Mouse (Mus musculus): Measurements from ENCODE around the gene Zc3h10. TPM values are rescaled to one million over a fixed set of nuclear protein-coding genes. Genes with fewer than 3 reads are reported as not detected.

Gene Zc3h10
- 4.9 and 5.7 TPM in 2 replicates for polyA plus RNA-seq (2015; fragmentation: Nextera tagmentation; extraction: Ambion mirVana)

DNA sequence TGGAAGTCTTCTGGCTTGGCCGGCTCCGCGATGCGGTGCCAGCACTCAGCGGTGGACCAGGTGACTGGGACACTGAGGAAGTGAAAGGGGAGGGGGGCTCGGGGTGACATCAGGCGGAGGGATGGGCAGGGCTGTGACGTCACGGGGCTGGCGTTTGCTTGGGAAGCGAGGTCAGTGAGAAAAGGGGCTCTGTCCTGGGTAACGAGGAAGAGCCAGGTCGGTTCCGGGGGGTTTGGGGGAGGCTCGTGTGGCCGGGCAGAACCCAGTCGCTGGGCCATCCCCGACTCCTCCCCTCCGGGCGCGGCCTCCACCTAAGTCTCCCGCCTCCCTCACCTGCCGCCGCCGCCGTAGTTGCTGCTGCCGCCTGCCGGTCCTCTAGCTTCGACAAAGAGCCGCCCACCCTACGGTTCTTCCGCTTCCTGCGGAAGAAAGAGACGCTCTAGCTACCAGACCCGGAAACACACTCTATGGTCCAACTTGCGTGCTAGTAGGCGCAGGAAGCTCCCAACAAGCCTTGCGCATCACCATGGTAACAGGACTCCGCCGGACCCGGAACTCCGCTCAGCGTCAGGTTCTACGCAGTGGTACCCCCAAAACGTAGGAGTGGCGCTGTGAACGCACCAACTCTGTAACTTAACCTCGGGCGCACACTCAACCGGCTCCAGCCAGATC lies at the start of gene Zc3h10:
Gene Zc3h10, minus strand, starts transcription at position 414 of the 672 bp plus-strand sequence.
- WGBS (ENCODE audit: insufficient replicate concordance) = under 1% methylated on average over 50 of the region's 50 CpGs
- Histone ChIP-seq H3K4me2 (ENCODE audit: low read depth, low read length) (peak within 1 kb of the TSS; percentile 86), H3K9me3 (replicated peaks; ENCODE audit: control insufficient read depth, low read length) (no peaks in the 10 kb centered on the region), H3K4me3 (ENCODE audit: low read depth, low read length) (peak within 1 kb of the TSS; percentile 75), H3K9ac (ENCODE audit: low read depth, low read length) (peak within 1 kb of the TSS; percentile 81), H3K4me1 (ENCODE audit: control insufficient read depth, low read depth, low read length) (peaks cover 12% of the 10 kb centered on the region), H3K36me3 (ENCODE audit: control insufficient read depth, insufficient read depth) (peaks cover 22% of the 10 kb centered on the region), H3K27me3 (ENCODE audit: control insufficient read depth, insufficient read depth, low read depth, low read length) (no peaks in the 10 kb centered on the region), H3K27ac (ENCODE audit: low read length) (peak within 1 kb of the TSS; percentile 83)
- ATAC-seq (ENCODE audit: low read depth) = peak; percentile 87

DNA sequence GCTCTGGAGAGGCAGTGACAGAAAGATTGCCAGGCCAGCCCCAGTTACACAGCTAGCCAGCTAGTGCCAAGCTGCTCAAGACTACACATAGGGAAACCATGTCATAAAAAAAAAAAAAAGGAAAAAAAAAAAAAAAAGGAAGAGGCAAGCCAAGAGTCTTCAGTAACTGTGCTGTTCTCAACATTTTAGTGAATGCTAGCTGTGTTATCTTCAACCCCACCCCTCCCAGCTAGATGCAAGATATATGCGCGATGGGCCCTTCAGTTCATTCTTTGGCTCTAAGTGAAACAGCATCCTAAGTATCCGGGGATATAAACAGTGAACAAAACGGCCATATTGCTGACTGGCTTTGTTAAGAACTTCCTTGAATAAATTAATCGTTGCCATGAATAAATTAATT lies 45.2 kb upstream of the Zc3h10 start:
- Histone ChIP-seq H3K27me3 (ENCODE audit: control insufficient read depth, insufficient read depth, low read depth, low read length) (peaks cover 34% of the 10 kb centered on the region), H3K4me3 (ENCODE audit: low read depth, low read length) (no peak overlapping the region), H3K9me3 (replicated peaks; ENCODE audit: control insufficient read depth, low read length) (no peaks in the 10 kb centered on the region), H3K36me3 (ENCODE audit: control insufficient read depth, insufficient read depth) (no peaks in the 10 kb centered on the region), H3K4me1 (ENCODE audit: control insufficient read depth, low read depth, low read length) (peaks cover 11% of the 10 kb centered on the region), H3K4me2 (ENCODE audit: low read depth, low read length) (no peak overlapping the region), H3K27ac (ENCODE audit: low read length) (no peak overlapping the region), H3K9ac (ENCODE audit: low read depth, low read length) (no peak overlapping the region)
- no peak for ATAC-seq (ENCODE audit: low read depth)
- WGBS (ENCODE audit: insufficient replicate concordance) = 48% methylated on average over 5 of the region's 5 CpGs

DNA sequence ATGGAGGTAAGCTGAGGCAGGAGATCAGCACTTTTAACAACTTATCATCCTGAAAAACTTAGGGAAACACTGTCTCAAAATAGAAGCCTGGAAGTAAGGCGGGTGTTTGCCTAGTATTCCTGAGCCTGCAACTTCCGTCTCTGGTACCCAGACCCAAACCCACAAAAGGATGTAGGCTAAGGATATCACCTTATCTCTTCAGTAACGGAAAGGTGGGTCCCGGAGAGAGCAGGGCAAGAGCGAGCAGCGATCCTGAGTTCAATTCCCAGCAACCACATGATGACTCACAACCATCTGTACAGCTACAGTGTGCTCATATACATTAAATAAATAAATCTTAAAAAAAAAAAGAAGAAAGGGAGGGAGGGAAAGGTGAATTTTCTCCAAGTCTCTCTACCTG lies 43.9 kb upstream of the Zc3h10 start:
- Histone ChIP-seq H3K4me3 (ENCODE audit: low read depth, low read length) (no peak overlapping the region), H3K27me3 (ENCODE audit: control insufficient read depth, insufficient read depth, low read depth, low read length) (peaks cover 47% of the 10 kb centered on the region), H3K36me3 (ENCODE audit: control insufficient read depth, insufficient read depth) (no peaks in the 10 kb centered on the region)

DNA sequence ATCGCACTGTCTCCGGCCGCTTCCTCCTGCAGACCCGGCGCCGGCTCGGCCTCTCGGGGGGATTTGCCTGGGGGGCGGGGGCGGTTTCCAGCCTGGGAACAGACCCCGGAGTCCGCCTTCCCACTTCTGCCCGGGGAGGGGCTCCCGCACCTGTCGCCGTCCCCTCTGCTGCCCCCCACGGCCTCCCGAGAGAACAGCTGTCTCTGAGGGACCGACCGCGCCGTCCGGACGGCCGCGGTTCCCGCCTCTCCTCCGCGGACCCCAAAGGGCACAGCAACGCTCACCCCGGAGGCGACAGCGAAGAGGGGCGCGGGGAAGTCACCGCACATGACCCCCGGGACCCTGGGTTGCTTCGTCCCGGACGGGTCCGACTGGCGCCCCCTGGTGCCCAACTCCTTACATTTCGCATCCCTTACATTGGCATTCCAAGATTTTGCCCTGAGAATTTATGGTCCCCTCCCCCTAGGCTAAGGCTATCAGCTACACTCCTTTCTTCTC lies 42.7 kb upstream of the Zc3h10 start:
- Histone ChIP-seq H3K27me3 (ENCODE audit: control insufficient read depth, insufficient read depth, low read depth, low read length) (peaks cover 54% of the 10 kb centered on the region), H3K9me3 (replicated peaks; ENCODE audit: control insufficient read depth, low read length) (no peaks in the 10 kb centered on the region), H3K4me3 (ENCODE audit: low read depth, low read length) (peak overlapping the region; percentile 60), H3K4me1 (ENCODE audit: control insufficient read depth, low read depth, low read length) (peaks cover 16% of the 10 kb centered on the region), H3K4me2 (ENCODE audit: low read depth, low read length) (peak overlapping the region; percentile 73), H3K9ac (ENCODE audit: low read depth, low read length) (peak overlapping the region; percentile 47; the same call in 1 of the 2 replicates), H3K27ac (ENCODE audit: low read length) (no peak overlapping the region), H3K36me3 (ENCODE audit: control insufficient read depth, insufficient read depth) (no peaks in the 10 kb centered on the region)
- peak; percentile 11; the same call in 1 of the 2 replicates for ATAC-seq (ENCODE audit: low read depth)
- WGBS (ENCODE audit: insufficient replicate concordance) = under 1% methylated on average over 41 of the region's 43 CpGs

More for the DNA sequence above, 43.9 kb upstream of the Zc3h10 start:
- Histone ChIP-seq H3K9ac (ENCODE audit: low read depth, low read length) (no peak overlapping the region), H3K4me1 (ENCODE audit: control insufficient read depth, low read depth, low read length) (peaks cover 16% of the 10 kb centered on the region), H3K9me3 (replicated peaks; ENCODE audit: control insufficient read depth, low read length) (no peaks in the 10 kb centered on the region), H3K27ac (ENCODE audit: low read length) (no peak overlapping the region), H3K4me2 (ENCODE audit: low read depth, low read length) (no peak overlapping the region)
- no peak for ATAC-seq (ENCODE audit: low read depth)
- 38% methylated on average over 6 of the region's 6 CpGs for WGBS (ENCODE audit: insufficient replicate concordance)

DNA sequence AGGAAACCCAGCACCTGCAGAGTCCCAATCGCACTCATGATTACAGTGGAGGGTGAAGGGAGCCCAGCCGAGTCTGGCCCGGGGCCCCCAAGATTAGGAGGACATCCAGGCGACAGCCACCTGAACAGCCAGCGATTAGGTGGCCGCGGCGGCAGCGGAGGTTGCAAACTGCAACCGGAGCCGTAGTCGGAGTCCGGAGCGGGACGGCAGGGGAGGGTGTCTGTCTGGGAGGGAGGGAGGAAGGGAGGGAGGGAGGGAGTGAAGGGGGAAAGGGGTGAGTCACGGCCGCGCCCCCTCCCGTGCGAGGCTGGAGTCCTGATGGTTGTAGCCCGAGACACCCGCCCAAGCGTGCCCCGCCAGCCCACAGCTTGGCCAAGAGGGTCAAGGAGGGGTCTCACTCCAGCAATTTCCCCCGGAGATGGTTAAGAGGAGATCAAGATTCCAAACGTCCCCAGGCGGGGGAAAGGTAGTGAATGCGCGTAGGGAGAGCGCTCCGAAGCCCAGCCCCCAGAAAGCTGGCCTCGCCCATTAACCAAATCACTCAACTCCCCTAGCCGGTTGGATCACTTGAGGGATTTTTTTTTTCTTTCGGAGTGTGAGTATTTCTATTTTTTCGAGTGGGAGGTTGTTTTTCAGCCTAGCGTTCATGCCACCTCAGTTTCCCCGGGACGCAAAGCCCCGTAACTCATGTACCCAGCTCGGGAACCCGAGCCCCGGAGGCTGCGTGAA lies 42.1 kb upstream of the Zc3h10 start, which contains the start of gene Erbb3:
Gene Erbb3, minus strand, starts transcription at position 189 of the 729 bp plus-strand sequence.
- WGBS (ENCODE audit: insufficient replicate concordance) = under 1% methylated on average over 43 of the region's 43 CpGs
- Histone ChIP-seq H3K9me3 (replicated peaks; ENCODE audit: control insufficient read depth, low read length) (no peaks in the 10 kb centered on the region), H3K36me3 (ENCODE audit: control insufficient read depth, insufficient read depth) (no peaks in the 10 kb centered on the region), H3K4me3 (ENCODE audit: low read depth, low read length) (peak within 1 kb of the TSS; percentile 60), H3K27me3 (ENCODE audit: control insufficient read depth, insufficient read depth, low read depth, low read length) (peaks cover 58% of the 10 kb centered on the region), H3K4me2 (ENCODE audit: low read depth, low read length) (peak within 1 kb of the TSS; percentile 73), H3K27ac (ENCODE audit: low read length) (peak within 1 kb of the TSS; percentile 67), H3K9ac (ENCODE audit: low read depth, low read length) (peak within 1 kb of the TSS; percentile 50), H3K4me1 (ENCODE audit: control insufficient read depth, low read depth, low read length) (peaks cover 16% of the 10 kb centered on the region)
- peak; percentile 64 for ATAC-seq (ENCODE audit: low read depth)

DNA sequence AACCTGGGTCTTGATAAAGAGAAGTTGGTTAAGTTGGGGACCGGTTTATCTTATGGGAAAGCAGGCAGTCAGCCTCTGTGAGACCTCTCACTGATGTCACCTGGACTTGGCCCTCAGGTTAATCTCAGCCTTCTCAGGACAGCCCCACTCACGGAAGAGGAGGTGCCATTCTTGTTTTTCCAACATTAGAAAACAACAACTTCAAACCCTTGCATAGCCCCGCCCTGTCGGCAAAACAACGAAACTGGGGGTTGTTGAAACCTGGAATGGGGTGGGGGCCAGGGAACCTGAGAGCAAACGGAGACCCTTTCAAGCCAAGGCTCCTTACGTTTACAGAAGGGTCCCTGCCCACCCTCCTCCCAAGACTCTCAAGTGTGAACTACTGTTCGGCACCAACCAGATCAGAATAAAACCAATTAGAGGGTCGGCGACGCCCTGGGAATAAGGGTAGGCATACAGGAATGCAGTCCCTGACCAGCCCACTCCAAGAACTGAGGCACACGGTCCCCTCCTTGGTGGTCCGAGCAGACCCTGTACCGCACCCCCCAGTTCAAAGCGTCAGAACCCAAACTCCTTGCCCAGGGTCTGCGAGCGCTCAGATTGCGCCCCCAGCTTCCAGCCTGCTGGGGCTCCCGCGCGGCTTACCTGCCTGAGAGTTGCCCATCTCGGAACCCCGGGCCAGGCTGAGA lies 41.3 kb upstream of the Zc3h10 start:
- H3K9me3 ChIP-seq (replicated peaks; ENCODE audit: control insufficient read depth, low read length) = no peaks in the 10 kb centered on the region
- H3K4me1 ChIP-seq (ENCODE audit: control insufficient read depth, low read depth, low read length) = peaks cover 16% of the 10 kb centered on the region
- H3K36me3 ChIP-seq (ENCODE audit: control insufficient read depth, insufficient read depth) = no peaks in the 10 kb centered on the region
- H3K27me3 ChIP-seq (ENCODE audit: control insufficient read depth, insufficient read depth, low read depth, low read length) = peaks cover 60% of the 10 kb centered on the region
- WGBS (ENCODE audit: insufficient replicate concordance) = 4% methylated on average over 23 of the region's 23 CpGs
- no peak; the same call in 1 of the 2 replicates for ATAC-seq (ENCODE audit: low read depth)
- peak overlapping the region; percentile 60 for H3K4me3 ChIP-seq (ENCODE audit: low read depth, low read length)
- H3K4me2 ChIP-seq (ENCODE audit: low read depth, low read length) = peak overlapping the region; percentile 73
- H3K9ac ChIP-seq (ENCODE audit: low read depth, low read length) = peak overlapping the region; percentile 50
- peak overlapping the region; percentile 67 for H3K27ac ChIP-seq (ENCODE audit: low read length)

DNA sequence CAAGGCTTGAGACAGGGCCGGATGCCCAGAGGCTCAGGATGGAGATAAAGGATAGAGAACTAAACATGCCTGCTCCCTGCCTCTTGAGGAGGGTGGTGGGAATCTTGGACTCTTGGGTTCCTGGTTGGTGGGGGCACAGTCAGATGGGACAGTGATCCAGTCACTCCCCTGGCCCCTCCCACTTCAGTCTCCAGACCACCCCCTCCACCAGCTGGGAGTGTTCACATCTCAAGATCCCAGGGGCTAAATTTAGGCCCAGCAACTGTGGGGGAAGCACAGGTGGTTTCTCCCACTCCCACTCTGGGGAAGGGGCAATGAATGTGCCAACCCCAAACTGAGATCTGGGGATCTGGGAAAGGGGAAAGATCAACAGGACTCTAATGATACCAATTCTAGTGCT lies 40.6 kb upstream of the Zc3h10 start:
- Histone ChIP-seq H3K36me3 (ENCODE audit: control insufficient read depth, insufficient read depth) (no peaks in the 10 kb centered on the region), H3K4me3 (ENCODE audit: low read depth, low read length) (peak overlapping the region; percentile 60), H3K27me3 (ENCODE audit: control insufficient read depth, insufficient read depth, low read depth, low read length) (peaks cover 61% of the 10 kb centered on the region), H3K27ac (ENCODE audit: low read length) (peak overlapping the region; percentile 67), H3K9ac (ENCODE audit: low read depth, low read length) (no peak overlapping the region), H3K9me3 (replicated peaks; ENCODE audit: control insufficient read depth, low read length) (no peaks in the 10 kb centered on the region), H3K4me1 (ENCODE audit: control insufficient read depth, low read depth, low read length) (peaks cover 16% of the 10 kb centered on the region), H3K4me2 (ENCODE audit: low read depth, low read length) (peak overlapping the region; percentile 73)
- WGBS (ENCODE audit: insufficient replicate concordance) = 40% methylated on average over 1 of the region's 1 CpGs
- no peak for ATAC-seq (ENCODE audit: low read depth)

DNA sequence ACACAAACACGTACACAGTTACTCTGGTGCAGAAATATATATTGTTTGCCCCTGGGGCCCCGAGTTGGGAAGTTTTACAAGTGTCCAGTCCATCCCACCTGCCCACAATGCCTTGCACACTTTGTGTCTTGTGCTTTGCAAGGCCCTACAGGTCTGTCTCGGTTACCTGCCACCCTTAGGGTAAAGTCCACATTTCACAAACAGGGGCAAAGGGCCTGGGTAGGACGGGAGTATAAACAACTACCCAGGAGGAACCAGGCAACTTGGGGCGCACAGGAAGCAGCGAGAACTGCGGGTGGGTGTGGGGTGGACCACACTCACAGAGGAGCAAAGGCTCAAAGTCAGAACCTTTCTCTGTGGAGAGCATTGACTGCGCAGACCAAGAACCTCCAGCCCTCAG lies 40.1 kb upstream of the Zc3h10 start:
- no peaks in the 10 kb centered on the region for H3K9me3 ChIP-seq (replicated peaks; ENCODE audit: control insufficient read depth, low read length)
- H3K4me2 ChIP-seq (ENCODE audit: low read depth, low read length) = peak overlapping the region; percentile 73
- H3K4me1 ChIP-seq (ENCODE audit: control insufficient read depth, low read depth, low read length) = peaks cover 16% of the 10 kb centered on the region
- WGBS (ENCODE audit: insufficient replicate concordance) = 40% methylated on average over 8 of the region's 8 CpGs
- H3K27ac ChIP-seq (ENCODE audit: low read length) = peak overlapping the region; percentile 67
- H3K4me3 ChIP-seq (ENCODE audit: low read depth, low read length) = peak overlapping the region; percentile 60
- H3K9ac ChIP-seq (ENCODE audit: low read depth, low read length) = no peak overlapping the region
- no peaks in the 10 kb centered on the region for H3K36me3 ChIP-seq (ENCODE audit: control insufficient read depth, insufficient read depth)
- peaks cover 62% of the 10 kb centered on the region for H3K27me3 ChIP-seq (ENCODE audit: control insufficient read depth, insufficient read depth, low read depth, low read length)
- ATAC-seq (ENCODE audit: low read depth) = peak; percentile 61
